Mouse (Mus musculus): ENCODE data around the gene Itgav. TPM values are rescaled to one million over a fixed set of nuclear protein-coding genes. Genes with fewer than 3 reads are reported as not detected.

Gene Itgav
- polyA plus RNA-seq, 1 experiment = 37.6 TPM

DNA sequence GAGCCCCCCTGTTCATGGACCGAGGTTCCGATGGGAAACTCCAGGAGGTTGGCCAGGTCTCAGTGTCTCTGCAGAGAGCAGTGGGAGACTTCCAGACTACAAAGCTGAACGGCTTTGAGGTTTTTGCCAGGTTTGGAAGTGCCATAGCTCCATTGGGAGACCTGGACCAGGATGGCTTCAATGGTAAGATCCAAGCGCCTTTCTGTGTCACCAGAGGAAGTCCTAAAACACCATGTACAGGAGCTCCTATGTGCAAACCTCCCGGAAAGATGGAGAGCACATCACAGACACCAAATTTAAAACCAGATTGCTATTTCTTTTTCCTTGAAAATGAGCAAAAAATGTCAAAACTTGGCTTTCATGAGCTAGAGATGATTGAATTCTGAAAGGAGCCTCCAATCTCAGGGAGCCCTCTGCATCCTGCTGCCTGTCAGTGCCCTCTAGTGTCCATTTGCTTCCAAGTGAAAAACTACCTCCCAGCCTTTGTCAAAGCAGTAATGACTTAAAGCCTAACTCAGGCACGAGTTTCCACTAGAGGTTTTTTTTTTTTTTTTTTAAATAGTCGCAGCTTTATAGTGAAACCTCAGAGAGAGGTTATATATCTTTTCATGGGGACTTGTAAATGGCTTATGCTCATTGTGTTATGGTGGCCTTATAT is 47.1 kb downstream of the Itgav start:
- TF ChIP-seq CTCF (IDR thresholded peaks at IDR 0.05; ENCODE audit: insufficient read depth, low read length) (peak; percentile 92), POLR2A (IDR thresholded peaks at IDR 0.05; ENCODE audit: borderline replicate concordance, extremely low read depth, low read depth, low read length) (no peak)
- no peak overlapping the region for H3K4me3 ChIP-seq (replicated peaks; ENCODE audit: extremely low read depth, low read depth, low read length)
- 52% methylated on average over 7 of the region's 7 CpGs for WGBS
- no peak for DNase-seq
- no peaks in the 10 kb centered on the region for H3K4me1 ChIP-seq (ENCODE audit: control insufficient read depth, insufficient read depth, low read length)

- no peak for DNase-seq
These were observed 67.3 kb downstream of the Itgav start for GRCm38 (mm10) chr2:83791330-83792073.

DNA sequence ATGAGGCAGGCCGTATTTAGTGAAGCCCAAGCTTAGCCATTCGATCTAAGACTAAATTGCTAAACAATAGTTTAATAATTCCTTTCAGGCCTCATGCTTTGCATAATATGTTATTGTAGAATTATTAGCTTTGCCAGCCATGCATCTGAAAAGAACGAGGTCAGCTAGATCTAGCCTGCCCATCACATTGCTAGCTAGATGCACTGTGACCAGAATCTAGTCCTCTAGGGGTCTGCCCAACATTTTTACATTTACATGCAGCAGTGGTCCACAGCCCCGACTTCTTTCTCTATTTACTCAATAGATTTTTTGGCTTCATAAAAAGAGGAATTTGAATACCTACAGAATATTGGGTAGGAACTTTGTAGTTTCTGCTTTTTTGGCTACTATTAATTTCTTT is 67.9 kb downstream of the Itgav start:
- Histone ChIP-seq H3K4me1 (ENCODE audit: control insufficient read depth, insufficient read depth, low read length) (no peaks in the 10 kb centered on the region), H3K4me3 (replicated peaks; ENCODE audit: extremely low read depth, low read depth, low read length) (no peak overlapping the region)
- no peak for DNase-seq
- no peak for TF ChIP-seq CTCF (IDR thresholded peaks at IDR 0.05; ENCODE audit: insufficient read depth, low read length)
- no peak for TF ChIP-seq POLR2A (IDR thresholded peaks at IDR 0.05; ENCODE audit: borderline replicate concordance, extremely low read depth, low read depth, low read length)
- 95% methylated on average over 4 of the region's 4 CpGs for WGBS

More at GRCm38 (mm10) chr2:83791330-83792073, 67.3 kb downstream of the Itgav start:
- H3K4me1 ChIP-seq (ENCODE audit: control insufficient read depth, insufficient read depth, low read length) = no peaks in the 10 kb centered on the region
- no peak for TF ChIP-seq POLR2A (IDR thresholded peaks at IDR 0.05; ENCODE audit: borderline replicate concordance, extremely low read depth, low read depth, low read length)
- TF ChIP-seq CTCF (IDR thresholded peaks at IDR 0.05; ENCODE audit: insufficient read depth, low read length) = no peak
- WGBS = 93% methylated on average over 20 of the region's 20 CpGs
- no peak overlapping the region for H3K4me3 ChIP-seq (replicated peaks; ENCODE audit: extremely low read depth, low read depth, low read length)

DNA sequence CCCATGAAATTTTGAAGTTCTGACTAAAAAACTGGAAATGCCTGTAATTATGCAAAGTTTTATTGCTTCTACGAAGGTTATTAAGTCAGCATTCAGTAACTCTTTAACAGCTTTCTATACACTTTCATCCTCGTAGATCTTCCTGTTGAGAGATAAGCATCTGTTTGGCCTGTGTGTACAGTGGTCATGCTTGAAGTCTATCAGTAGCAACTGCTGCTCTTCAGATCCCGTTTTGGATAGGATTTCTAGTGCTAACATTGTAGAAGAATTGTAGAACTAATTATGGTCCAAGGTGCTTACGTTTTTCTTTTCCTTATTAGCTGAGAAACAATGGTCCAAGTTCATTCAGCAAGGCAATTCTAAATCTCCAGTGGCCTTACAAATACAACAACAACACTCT is 71.6 kb downstream of the Itgav start:
- 68% methylated on average over 4 of the region's 4 CpGs for WGBS

GRCm38 (mm10) chr2:83797902-83798497 is 73.8 kb downstream of the Itgav start:
- 73% methylated on average over 9 of the region's 9 CpGs for WGBS
- H3K4me3 ChIP-seq (replicated peaks; ENCODE audit: extremely low read depth, low read depth, low read length) = no peak overlapping the region
- no peak for DNase-seq
- no peaks in the 10 kb centered on the region for H3K4me1 ChIP-seq (ENCODE audit: control insufficient read depth, insufficient read depth, low read length)
- TF ChIP-seq CTCF (IDR thresholded peaks at IDR 0.05; ENCODE audit: insufficient read depth, low read length) = no peak
- TF ChIP-seq POLR2A (IDR thresholded peaks at IDR 0.05; ENCODE audit: borderline replicate concordance, extremely low read depth, low read depth, low read length) = no peak

More for the DNA sequence above, 71.6 kb downstream of the Itgav start:
- no peak overlapping the region for H3K4me3 ChIP-seq (replicated peaks; ENCODE audit: extremely low read depth, low read depth, low read length)
- no peaks in the 10 kb centered on the region for H3K4me1 ChIP-seq (ENCODE audit: control insufficient read depth, insufficient read depth, low read length)
- TF ChIP-seq POLR2A (IDR thresholded peaks at IDR 0.05; ENCODE audit: borderline replicate concordance, extremely low read depth, low read depth, low read length) (no peak), CTCF (IDR thresholded peaks at IDR 0.05; ENCODE audit: insufficient read depth, low read length) (no peak)
- no peak for DNase-seq

- TF ChIP-seq POLR2A (IDR thresholded peaks at IDR 0.05; ENCODE audit: borderline replicate concordance, extremely low read depth, low read depth, low read length) = no peak
- no peaks in the 10 kb centered on the region for H3K4me1 ChIP-seq (ENCODE audit: control insufficient read depth, insufficient read depth, low read length)
- H3K4me3 ChIP-seq (replicated peaks; ENCODE audit: extremely low read depth, low read depth, low read length) = peak within 1 kb of the TSS; percentile 52
- under 1% methylated on average over 63 of the region's 63 CpGs for WGBS
- peak; percentile 42 for DNase-seq
These were observed 88.5 kb downstream of the Itgav start, which contains the start of gene Fam171b for GRCm38 (mm10) chr2:83812483-83813272. Gene Fam171b, plus strand, starts transcription at chr2:83812636.

DNA sequence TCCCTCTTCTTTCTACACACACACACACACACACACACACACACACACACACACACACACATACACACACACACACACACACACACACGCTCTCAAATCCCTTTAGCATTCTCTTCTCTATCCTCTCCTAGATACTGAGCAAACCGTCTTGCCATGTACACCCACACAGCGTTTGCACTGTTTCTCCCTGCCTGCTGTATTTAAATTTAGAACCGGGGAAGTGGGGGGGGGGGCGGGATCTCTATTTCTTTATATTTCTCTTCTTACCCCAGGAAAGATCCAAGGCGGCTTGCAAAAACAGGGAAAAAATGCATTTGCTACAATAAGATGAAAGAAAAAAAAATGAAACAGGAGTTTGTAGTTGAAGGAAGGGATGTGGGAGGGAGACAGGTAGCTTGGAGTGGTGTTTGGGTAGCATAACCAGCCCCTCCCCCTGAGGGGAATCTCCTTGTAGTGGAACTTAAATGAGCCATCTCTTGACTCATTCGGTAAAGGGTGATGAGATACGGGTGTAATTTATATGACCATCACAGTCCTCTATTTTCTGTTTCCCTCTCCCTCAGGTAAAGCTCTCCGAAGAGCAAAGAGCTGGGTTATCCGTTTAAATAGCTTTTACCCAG is 89.2 kb downstream of the Itgav start:
- Histone ChIP-seq H3K4me1 (ENCODE audit: control insufficient read depth, insufficient read depth, low read length) (no peaks in the 10 kb centered on the region), H3K4me3 (replicated peaks; ENCODE audit: extremely low read depth, low read depth, low read length) (no peak overlapping the region)
- TF ChIP-seq POLR2A (IDR thresholded peaks at IDR 0.05; ENCODE audit: borderline replicate concordance, extremely low read depth, low read depth, low read length) (no peak), CTCF (IDR thresholded peaks at IDR 0.05; ENCODE audit: insufficient read depth, low read length) (no peak)
- DNase-seq = no peak
- whole genome bisulfite sequencing = 17% methylated on average over 10 of the region's 10 CpGs

DNA sequence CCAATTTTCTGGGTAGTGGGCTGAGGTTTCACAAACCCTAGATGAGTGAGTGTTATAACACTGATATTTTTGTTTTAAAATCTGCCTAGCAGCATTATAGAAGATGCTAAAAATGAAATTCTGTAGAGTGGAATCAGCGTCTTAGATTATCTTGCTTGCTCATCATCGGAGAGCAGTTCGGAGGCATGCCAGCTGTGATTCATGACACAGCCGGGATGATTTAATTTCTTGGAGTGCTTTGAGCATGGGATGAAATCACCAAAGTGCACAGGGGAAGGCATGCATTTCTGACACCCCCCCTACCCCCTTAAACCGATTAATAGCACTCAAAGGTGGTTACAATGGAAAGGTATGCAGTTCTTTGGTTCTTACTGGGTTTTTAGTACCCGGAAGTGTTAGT is 89.8 kb downstream of the Itgav start:
- TF ChIP-seq POLR2A (IDR thresholded peaks at IDR 0.05; ENCODE audit: borderline replicate concordance, extremely low read depth, low read depth, low read length) (no peak), CTCF (IDR thresholded peaks at IDR 0.05; ENCODE audit: insufficient read depth, low read length) (no peak)
- 45% methylated on average over 6 of the region's 6 CpGs for WGBS
- Histone ChIP-seq H3K4me3 (replicated peaks; ENCODE audit: extremely low read depth, low read depth, low read length) (no peak overlapping the region), H3K4me1 (ENCODE audit: control insufficient read depth, insufficient read depth, low read length) (no peaks in the 10 kb centered on the region)
- DNase-seq = no peak

DNA sequence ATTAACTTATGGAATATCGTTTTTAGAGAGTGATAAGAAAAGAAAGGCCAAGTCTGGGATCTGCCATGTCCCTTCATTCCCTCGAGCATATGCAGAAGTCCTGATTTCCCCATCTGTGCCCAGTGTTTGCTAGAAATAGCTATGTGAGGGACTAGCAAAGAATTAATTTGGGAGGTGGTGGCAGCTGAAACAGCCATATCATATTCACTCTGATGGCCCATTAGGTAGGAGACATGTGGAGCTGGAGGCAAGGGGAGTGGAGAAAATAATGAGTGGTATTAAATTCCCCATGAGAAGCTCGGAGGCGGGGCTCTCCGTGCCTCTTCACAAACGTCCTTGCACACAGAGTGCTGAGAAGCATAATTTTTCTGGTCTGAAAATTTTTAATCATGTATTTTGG is 92.0 kb downstream of the Itgav start:
- WGBS = 73% methylated on average over 6 of the region's 6 CpGs
- no peaks in the 10 kb centered on the region for H3K4me1 ChIP-seq (ENCODE audit: control insufficient read depth, insufficient read depth, low read length)
- H3K4me3 ChIP-seq (replicated peaks; ENCODE audit: extremely low read depth, low read depth, low read length) = no peak overlapping the region
- no peak for TF ChIP-seq POLR2A (IDR thresholded peaks at IDR 0.05; ENCODE audit: borderline replicate concordance, extremely low read depth, low read depth, low read length)
- TF ChIP-seq CTCF (IDR thresholded peaks at IDR 0.05; ENCODE audit: insufficient read depth, low read length) = no peak
- DNase-seq = no peak

Data from lung, adult 2 months (tissue).